Mouse (Mus musculus) CH12.LX (cell line): ENCODE measurements at regions not wholly inside any gene's neighbourhood (a gene's known extent, or its start where the extent isn't known, plus 50 kb on each side); places are given as distances from the start of the nearest gene placed in this dataset.

ENCODE experiments used
- DNase-seq: peaks from one replicate; pipeline ENCODE4 v3.0.0-alpha.2; 2013; ENCODE audit errors: extremely low read depth
- H3K27ac ChIP-seq: 2 replicates; pipeline ENCODE4 v1.5.1; 2012; ENCODE audit warnings: low read depth, mild to moderate bottlenecking, control low read depth, moderate library complexity; ENCODE audit not compliant: insufficient read depth
- H3K27me3 ChIP-seq: replicated peaks from 2 replicates; pipeline ENCODE3; 2012; ENCODE audit warnings: inconsistent platforms
- H3K36me3 ChIP-seq, 2 experiments: replicated peaks in 1 of 2; 2 replicates each; pipeline versions ENCODE3 to v1.6.1; 2012; ENCODE audit warnings: inconsistent platforms in 1 of 2, low read length in 1 of 2, mild to moderate bottlenecking in 1 of 2, mixed read lengths in 1 of 2, moderate library complexity in 1 of 2; ENCODE audit not compliant: control insufficient read depth in 1 of 2, insufficient read depth in 1 of 2
- H3K4me1 ChIP-seq, 2 experiments: 2 replicates each; pipeline ENCODE4 v1.6.1; 2012; ENCODE audit warnings: inconsistent platforms in 1 of 2, moderate library complexity in 1 of 2; ENCODE audit not compliant: insufficient read depth in 2 of 2, control insufficient read depth in 1 of 2
- H3K4me2 ChIP-seq: 2 replicates; pipeline ENCODE4 v1.6.1; 2012; ENCODE audit warnings: low read depth, mild to moderate bottlenecking, control low read depth; ENCODE audit not compliant: poor library complexity, insufficient read depth, severe bottlenecking
- H3K4me3 ChIP-seq, 3 experiments: fragments of 150-350 bp in 1 of 3; sonication (generic) in 1 of 3; replicated peaks in 1 of 3; 2 replicates each; pipeline versions ENCODE3 to v1.5.1; 2011 to 2012; ENCODE audit warnings: low read depth in 2 of 3, low read length in 2 of 3, mild to moderate bottlenecking in 2 of 3, moderate library complexity in 2 of 3, control low read depth in 1 of 3, improper control_type of control experiment in 1 of 3, inconsistent platforms in 1 of 3, mixed read lengths in 1 of 3; ENCODE audit not compliant: poor library complexity in 1 of 3
- H3K79me2 ChIP-seq: replicated peaks from 2 replicates; pipeline ENCODE4 v1.6.1; 2012; ENCODE audit warnings: mild to moderate bottlenecking, moderate library complexity; ENCODE audit not compliant: control insufficient read depth, poor library complexity, insufficient read depth, severe bottlenecking; ENCODE audit errors: extremely low read depth
- H3K9ac ChIP-seq: 2 replicates; pipeline ENCODE4 v1.6.1; 2012; ENCODE audit warnings: low read depth, mild to moderate bottlenecking, control low read depth, moderate library complexity; ENCODE audit not compliant: insufficient read depth
- H3K9me3 ChIP-seq: replicated peaks from 2 replicates; pipeline ENCODE3; 2012; ENCODE audit warnings: low read length, inconsistent platforms, mixed read lengths
- CTCF ChIP-seq, 2 experiments: IDR thresholded peaks in 1 of 2; conservative IDR thresholded peaks in 1 of 2; 2 replicates each; pipeline ENCODE4 v1.5.1; 2011 to 2012; ENCODE audit warnings: low read depth in 2 of 2, low read length in 2 of 2, improper control_type of control experiment in 1 of 2, inconsistent platforms in 1 of 2, mild to moderate bottlenecking in 1 of 2, moderate library complexity in 1 of 2
- E2F4 ChIP-seq: IDR thresholded peaks from 2 replicates; pipeline ENCODE4 v1.6.1; 2011; ENCODE audit warnings: low read depth, low read length, improper control_type of control experiment; ENCODE audit not compliant: insufficient replicate concordance
- ELF1 ChIP-seq: IDR thresholded peaks from 2 replicates; pipeline ENCODE4 v1.6.1; 2014; ENCODE audit warnings: low read depth, mild to moderate bottlenecking, inconsistent platforms, low read length, improper control_type of control experiment
- EP300 ChIP-seq: IDR thresholded peaks from 2 replicates; pipeline ENCODE4 v1.6.1; 2011; ENCODE audit warnings: low read length, improper control_type of control experiment
- JUND ChIP-seq: conservative IDR thresholded peaks from 2 replicates; pipeline ENCODE4 v1.6.1; 2011; ENCODE audit warnings: low read depth, low read length, improper control_type of control experiment
- MAFK ChIP-seq: IDR thresholded peaks from 2 replicates; pipeline ENCODE4 v1.6.1; 2011; ENCODE audit warnings: low read length, improper control_type of control experiment; ENCODE audit not compliant: insufficient replicate concordance
- MAX ChIP-seq: IDR thresholded peaks from 2 replicates; pipeline ENCODE4 v1.6.1; 2011; ENCODE audit warnings: low read length, improper control_type of control experiment
- MEF2A ChIP-seq: IDR thresholded peaks from 2 replicates; pipeline ENCODE4 v1.6.1; 2014; ENCODE audit warnings: low read depth, mild to moderate bottlenecking, inconsistent platforms, low read length, improper control_type of control experiment, borderline replicate concordance
- NELFE ChIP-seq: IDR thresholded peaks from 2 replicates; pipeline ENCODE4 v1.6.1; 2011; ENCODE audit warnings: low read depth, low read length, improper control_type of control experiment
- POLR2AphosphoS2 ChIP-seq: IDR thresholded peaks from 2 replicates; pipeline ENCODE4 v1.6.1; 2011; ENCODE audit warnings: low read depth, low read length, improper control_type of control experiment
- RAD21 ChIP-seq: IDR thresholded peaks from 2 replicates; pipeline ENCODE4 v1.6.1; 2011; ENCODE audit warnings: low read depth, mild to moderate bottlenecking, low read length, improper control_type of control experiment, moderate library complexity
- TBP ChIP-seq: conservative IDR thresholded peaks from 2 replicates; pipeline ENCODE4 v1.6.1; 2011; ENCODE audit warnings: low read depth, low read length, improper control_type of control experiment
- USF1 ChIP-seq: IDR thresholded peaks from 2 replicates; pipeline ENCODE4 v1.6.1; 2014; ENCODE audit warnings: low read depth, mild to moderate bottlenecking, inconsistent platforms, low read length, improper control_type of control experiment
- USF2 ChIP-seq: conservative IDR thresholded peaks from 2 replicates; pipeline ENCODE4 v1.6.1; 2011; ENCODE audit warnings: low read depth, low read length, improper control_type of control experiment
- ZC3H11A ChIP-seq: IDR thresholded peaks from 2 replicates; pipeline ENCODE4 v1.6.1; 2012; ENCODE audit warnings: low read depth, mild to moderate bottlenecking, inconsistent platforms, low read length, improper control_type of control experiment
- dilution Hi-C: fragments of 300-500 bp; cut with MboI; formaldehyde crosslinking; loops from 2 replicates; pipeline ENCODE4 v1.14.3; 2020; ENCODE audit warnings: low sequenced_read_pairs; ENCODE audit not compliant: extremely low pct_unique_long_range_greater_than_20kb, extremely low pct_ligation_motif_present
- in situ Hi-C: fragments of 300-500 bp; cut with MboI; formaldehyde crosslinking; loops from 3 replicates; pipeline ENCODE4 v1.14.3; 2019; ENCODE audit warnings: low sequenced_read_pairs, low pct_ligation_motif_present, low pct_unique_long_range_greater_than_20kb, mixed read lengths

DNA sequence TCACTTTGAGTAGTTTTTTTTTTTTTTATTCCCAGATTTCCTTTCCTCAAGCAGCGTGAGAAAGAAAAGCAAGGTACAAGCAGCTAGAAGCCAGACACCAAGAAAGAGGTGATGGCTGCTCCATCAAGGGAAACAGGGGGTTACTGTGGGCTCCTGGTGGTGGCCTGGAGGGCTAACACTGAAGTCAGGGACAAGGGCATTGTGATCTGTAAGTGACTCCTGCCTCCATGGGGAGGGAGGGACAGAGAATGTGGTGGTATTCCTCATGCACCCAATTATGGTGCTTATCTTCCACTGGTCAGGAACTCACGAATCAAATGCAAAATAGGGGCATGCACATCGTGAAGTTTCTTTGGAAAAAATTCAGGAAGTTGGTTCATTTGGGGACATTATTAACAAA is 247.4 kb upstream of the Tsc22d2 start:
- no peaks in the 10 kb centered on the region for H3K36me3 ChIP-seq
- H3K9ac ChIP-seq, result no peak overlapping the region
- in situ Hi-C loops (loop anchor here (10.0 to 25.0 kb wide), 3 partner anchors 328 to 620 kb away; no protein-coding TSS in a partner anchor), dilution Hi-C loops (no loop called here)
- no peak overlapping the region for H3K27ac ChIP-seq
- no peak overlapping the region for H3K4me3 ChIP-seq
- no peaks in the 10 kb centered on the region for H3K79me2 ChIP-seq
- no peak for DNase-seq
- TF ChIP-seq ZC3H11A, result no peak
- TF ChIP-seq JUND, result no peak
- TF ChIP-seq RAD21, result no peak
- no peak for TF ChIP-seq MAFK
- no peak for TF ChIP-seq E2F4
- no peak for TF ChIP-seq NELFE
- no peak for TF ChIP-seq ELF1
- TF ChIP-seq EP300, result no peak
- no peak for TF ChIP-seq USF2
- no peaks in the 10 kb centered on the region for H3K9me3 ChIP-seq
- no peak overlapping the region for H3K4me2 ChIP-seq
- peaks cover 4 to 15% of the 10 kb centered on the region in 2 experiments; a peak in 3 of 4 replicates for H3K4me1 ChIP-seq
- H3K27me3 ChIP-seq, result no peaks in the 10 kb centered on the region

DNA sequence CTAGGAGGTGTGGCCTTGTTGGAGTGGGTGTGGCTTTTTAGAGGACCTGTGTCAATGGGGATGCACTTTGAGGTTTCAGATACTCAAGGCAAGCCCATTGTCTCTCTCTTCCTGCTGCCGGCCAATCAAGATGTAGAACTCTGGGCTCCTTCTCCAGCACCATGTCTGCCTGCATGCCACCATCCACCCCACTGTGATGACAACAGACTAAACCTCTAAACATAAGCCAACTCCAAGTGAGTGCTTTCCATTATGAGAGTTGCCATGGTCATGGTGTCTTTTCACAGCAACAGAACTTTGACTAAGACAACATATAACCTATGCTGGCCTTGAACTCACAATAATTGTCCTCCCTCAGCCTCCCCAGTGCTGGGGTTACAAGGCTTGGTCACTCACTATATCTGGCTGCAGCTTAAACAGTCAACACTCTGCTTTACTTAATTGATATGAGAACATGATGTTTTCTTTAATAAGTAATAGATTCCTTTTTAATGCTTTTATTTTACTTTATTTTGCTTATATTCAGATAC is 246.7 kb upstream of the Tsc22d2 start:
- no peak overlapping the region for H3K4me3 ChIP-seq
- no peak for DNase-seq
- H3K9ac ChIP-seq, result no peak overlapping the region
- no peak overlapping the region for H3K4me2 ChIP-seq
- no peaks in the 10 kb centered on the region for H3K27me3 ChIP-seq
- in situ Hi-C loops (loop anchor here (10.0 to 25.0 kb wide), 3 partner anchors 327 to 619 kb away; no protein-coding TSS in a partner anchor), dilution Hi-C loops (no loop called here)
- no peak overlapping the region for H3K27ac ChIP-seq
- TF ChIP-seq POLR2AphosphoS2 (no peak), USF1 (no peak), MEF2A (no peak), TBP (no peak), CTCF (conservative IDR thresholded peaks at IDR 0.05 in 1 of 2, IDR thresholded peaks at IDR 0.05 in 1 of 2; ENCODE audit: low read depth in 2 of 2, low read length in 2 of 2) (no peak), MAX (no peak), JUND (no peak)
- H3K4me1 ChIP-seq, result peaks cover 4 to 15% of the 10 kb centered on the region in 2 experiments; a peak in 3 of 4 replicates
- H3K36me3 ChIP-seq, result no peaks in the 10 kb centered on the region
- H3K79me2 ChIP-seq, result no peaks in the 10 kb centered on the region
- H3K9me3 ChIP-seq, result no peaks in the 10 kb centered on the region
